Mouse (Mus musculus): Measurements from ENCODE around the gene Slc35e4.
A peak's percentile ranks its signal among the peaks of the same experiment; 100 is the strongest.
"Not testable (repeated sequence)": the region's sequence is repeated elsewhere in the genome, so short reads cannot be mapped to it uniquely, and the experiment has no call there.

The Slc35e4 gene

DNA sequence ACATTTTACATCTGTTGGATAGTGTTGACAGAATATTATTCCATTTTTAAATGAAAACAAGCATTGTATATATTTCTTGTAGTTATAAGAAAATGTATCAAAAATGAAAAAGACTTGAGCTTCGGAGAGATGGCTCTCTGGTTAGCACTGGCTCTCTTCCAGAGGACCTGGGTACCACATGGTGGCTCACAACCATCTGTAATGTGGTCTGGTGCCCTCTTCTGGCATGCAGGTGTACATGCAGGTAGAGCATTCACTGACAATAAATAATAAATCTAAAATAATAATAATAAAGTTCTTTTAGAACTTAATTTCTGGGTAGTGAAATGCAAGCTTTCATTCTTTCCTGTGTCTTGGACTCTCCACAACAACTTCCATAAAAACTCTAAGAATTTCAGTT is 4.3 kb upstream of the Slc35e4 start:
- DNase-seq (ENCODE audit: inconsistent ontology term), result no peak

DNA sequence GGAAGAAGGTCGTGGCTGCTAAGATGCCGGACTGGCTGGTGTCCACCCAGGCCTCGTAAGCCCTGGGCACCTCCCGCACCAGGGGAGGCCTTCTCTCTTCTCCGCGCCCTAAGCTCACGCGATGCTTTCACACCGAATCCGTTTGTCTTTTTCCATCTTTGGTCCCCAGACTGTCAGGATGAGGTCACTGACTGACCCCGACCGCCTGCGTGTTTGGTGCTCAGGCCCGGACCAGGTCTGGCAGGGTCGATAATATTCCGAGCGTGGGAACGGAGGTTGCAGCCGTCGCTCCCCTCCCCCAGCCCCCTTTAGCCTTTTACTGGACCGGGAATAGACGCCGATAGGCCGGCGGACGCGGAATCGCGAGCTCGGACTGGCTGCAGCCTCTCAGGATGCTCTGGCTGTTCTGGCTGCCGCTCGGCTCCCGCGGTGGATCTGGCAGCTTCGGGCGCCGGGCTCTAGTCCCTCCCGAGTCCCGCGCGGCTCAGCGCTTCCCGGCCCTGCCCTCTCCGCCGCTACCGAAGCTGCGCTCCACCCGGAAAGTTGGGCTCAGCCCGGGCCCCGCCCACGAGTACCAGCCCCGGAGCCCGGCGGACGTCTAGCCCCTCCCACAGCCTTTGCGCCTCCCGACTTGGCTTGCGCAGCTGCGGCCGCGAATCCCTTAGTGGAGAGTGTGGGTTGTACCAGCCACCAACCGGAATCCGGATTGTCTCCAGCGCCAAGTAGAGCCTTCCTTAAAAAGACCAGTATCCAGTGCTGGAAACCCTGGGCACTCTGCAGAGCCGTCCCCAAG is 952 bp downstream of the Slc35e4 start:
- peak; percentile 97 for DNase-seq (ENCODE audit: inconsistent ontology term)

DNA sequence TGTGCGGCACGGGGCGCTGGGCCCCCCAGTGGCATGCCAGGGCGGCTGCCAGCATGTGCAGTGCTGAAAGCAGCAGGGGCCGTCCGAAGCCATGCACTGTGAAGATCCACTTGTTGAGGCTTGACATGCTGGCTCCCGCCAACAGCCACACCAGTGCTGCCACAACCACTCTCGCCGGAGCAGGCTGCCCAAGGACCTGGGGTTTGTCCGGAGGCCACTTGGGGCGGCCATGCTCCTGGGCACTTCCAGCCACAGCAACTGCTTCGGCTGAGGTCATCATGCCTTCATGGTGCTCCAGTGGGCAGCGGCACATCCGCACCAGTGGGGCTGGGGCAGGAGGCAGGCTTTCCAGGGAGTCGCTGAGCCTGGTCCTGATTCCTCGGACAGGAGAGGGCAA is 1.6 kb downstream of the Slc35e4 start:
- DNase-seq (ENCODE audit: inconsistent ontology term), result no peak

DNA sequence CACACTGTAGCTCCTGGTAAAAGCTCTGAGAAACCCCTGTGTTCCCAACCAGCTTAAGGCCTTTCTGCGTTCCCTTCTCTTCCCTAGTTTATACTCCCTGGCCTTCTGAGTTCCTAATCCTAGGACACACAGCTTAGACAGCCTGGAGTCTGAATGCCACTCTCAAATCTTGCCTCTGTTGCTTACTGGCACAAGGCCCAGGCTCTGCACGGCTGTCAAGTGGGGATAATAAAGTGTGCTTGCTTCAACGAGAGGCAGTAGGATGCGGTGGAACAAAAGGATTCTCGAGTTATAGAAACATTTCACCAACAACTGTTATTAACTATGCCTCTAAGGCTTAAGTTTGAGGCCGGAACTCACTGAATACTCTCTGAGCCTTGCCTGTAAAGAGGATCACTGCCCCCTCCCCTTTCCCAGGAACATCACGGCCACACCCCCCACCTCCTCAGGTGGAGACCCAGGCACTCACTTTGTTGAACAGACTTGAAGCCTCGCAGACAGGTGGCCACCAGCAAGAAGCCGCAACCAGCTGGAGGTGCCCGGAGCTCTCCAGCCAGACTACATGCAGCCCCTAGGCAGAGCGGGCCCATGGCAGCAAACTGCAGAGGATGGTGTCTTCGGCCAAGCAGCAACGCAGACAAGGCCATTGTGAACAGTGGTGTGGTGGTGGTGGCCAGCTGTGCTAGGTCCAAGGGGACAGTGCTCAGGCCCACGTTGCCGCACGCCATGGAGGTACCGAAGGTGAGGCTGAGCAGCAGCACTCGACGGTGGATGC is 2.2 kb downstream of the Slc35e4 start:
- DNase-seq (ENCODE audit: inconsistent ontology term), result peak; percentile 44

DNA sequence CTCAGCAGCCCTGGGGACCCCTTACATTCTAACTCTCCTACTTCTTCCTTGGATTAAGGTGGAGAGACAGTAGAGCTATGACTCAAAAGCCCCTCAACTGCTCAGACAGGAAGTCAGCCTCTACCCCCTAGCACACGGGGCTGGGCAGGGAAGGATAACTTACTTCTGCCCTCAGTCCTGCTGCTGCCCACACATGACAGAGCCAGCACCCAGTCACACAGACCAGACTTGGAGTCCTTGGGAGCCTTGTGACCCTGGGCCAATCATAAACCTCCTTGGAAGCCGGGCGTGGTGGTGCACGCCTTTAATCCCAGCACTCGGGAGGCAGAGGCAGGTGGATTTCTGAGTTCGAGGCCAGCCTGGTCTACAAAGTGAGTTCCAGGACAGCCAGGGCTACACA is 3.0 kb downstream of the Slc35e4 start:
- not testable (repeated sequence) for DNase-seq (ENCODE audit: inconsistent ontology term)

DNA sequence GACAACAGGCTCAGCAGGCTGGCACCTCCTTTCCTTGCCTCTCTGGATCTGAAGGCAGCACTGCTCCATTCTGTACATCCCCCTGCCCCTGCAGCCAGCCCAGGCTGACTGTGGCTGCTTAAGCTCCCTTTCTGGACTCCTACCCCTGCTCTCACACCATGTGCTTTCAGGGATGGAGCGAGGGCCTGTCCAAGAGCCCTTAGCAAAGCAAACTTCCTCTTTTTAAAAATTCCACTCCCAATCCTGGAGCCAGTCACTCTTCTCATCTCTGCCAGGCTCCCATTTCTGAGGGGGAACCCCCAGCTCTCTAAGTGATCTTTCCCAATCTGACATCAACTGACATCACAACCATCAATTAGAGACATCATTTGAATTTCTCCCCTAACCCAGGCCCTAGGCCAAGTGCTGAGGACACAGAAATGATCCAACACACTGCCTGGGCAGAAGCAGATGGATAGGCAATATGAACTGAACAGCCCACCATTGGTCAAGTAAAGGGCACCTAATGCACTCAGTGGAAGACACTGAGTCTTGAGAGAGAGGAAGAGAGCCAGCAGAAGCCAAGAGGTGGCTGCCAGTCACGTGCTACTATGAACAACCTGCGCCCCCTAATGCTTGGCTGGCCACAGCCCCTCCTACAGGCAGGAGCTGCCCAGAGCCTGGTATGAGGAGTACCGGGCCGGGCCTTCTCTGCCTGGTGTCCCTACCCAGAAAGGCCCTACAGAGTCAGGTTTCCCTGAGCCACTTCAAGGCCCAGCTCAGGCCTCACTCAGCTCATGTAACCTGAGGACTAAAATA is 3.8 kb downstream of the Slc35e4 start:
- DNase-seq (ENCODE audit: inconsistent ontology term), result no peak

DNA sequence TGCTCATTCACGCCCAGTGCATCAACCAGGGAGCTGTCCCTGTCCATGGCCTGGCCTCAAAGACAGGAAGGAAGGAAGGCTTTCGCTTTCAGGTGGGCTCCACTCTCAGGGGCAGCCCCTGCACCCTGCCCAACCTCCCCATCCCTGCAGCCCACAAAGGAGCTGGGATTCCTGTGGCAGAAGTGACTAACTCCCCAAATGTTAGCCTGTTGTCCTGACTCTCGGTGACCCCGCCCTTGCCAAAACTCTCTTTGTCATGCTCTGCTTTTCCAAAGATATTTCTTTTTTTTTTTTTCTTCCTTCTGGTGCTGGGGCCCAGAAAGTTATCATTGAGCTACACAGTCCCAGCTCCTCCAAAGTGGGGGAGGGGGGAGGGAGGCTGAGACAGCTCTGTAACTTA is 5.2 kb downstream of the Slc35e4 start:
- DNase-seq (ENCODE audit: inconsistent ontology term), result peak; percentile 54

DNA sequence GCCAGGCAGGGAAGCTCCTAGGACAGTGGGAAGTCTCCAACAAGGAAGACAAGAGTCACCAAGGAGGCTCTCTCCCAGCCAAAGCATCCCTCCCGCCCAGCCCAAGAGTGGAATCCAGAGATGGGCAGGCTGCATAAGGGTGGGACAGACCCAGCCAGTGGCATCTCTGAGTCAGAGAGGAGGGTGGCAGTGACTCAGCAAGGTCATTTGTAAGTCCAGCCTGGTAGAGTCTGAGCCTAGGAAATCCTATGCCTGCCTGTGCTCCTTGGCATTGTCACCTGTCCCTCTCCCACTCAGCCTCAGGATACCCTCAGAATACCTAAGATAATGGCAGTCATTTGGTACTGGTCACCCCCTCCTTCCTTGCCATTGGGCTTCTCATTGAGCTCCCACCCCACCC is 9.0 kb downstream of the Slc35e4 start:
- DNase-seq (ENCODE audit: inconsistent ontology term), result peak; percentile 70

DNA sequence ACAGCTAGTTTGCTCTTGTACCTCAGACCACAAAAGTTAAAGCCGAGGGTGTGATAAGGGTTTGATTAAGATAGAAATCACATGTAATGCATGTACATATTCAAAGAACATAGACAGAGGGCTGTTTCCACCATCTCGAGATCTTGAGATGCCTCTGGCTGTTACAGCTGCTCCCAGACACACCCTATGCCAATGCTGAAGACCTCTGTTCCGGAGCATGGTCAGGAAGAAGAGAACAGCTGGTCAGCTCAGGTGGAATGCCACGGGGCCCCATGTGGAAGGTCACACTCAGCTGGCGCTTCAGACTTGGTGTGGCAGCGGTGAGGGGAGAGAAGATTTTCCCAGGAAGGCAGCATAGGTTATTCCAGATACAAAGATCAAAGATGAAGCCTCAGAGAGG is 9.8 kb downstream of the Slc35e4 start:
- DNase-seq (ENCODE audit: inconsistent ontology term), result no peak

DNA sequence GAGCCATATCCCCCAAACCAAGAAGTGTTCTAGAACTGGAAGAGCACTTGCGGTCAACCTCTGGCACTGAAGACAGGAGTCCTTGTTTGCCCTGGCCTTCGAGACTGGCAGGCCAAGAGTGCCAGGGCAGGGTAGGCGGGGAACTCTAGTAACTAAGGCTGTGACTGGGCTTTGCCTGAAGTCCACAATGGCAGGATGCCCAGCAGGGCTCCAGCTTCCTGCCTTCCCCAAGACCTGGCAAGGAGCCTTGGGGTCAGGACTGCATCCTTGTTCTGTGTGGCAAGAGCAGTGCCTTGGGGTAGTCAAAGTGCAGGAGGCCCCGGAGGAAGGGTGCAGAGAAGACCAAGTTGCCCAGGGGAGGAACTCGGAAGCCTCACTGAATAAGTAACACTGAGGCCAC is 11.4 kb downstream of the Slc35e4 start:
- peak; percentile 70 for DNase-seq (ENCODE audit: inconsistent ontology term)

DNA sequence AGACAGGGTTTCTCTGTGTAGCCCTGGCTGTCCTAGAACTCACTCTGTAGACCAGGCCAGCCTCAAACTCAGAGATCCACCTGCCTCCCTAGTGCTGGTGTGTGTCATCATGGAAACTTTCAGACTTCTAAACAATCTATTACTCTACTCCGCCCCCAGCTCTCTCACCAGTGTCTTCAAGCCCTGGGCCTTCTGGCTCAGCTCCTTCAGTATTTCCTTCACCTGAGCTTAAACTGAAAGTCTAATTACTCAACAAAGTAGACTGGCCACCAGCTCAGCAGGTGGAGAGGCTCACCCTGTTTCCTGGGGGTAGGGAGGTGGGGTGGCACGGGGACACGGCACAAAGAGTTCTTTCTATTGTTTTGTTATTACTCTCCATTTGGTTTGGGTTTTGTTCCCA is 11.9 kb downstream of the Slc35e4 start:
- no peak for DNase-seq (ENCODE audit: inconsistent ontology term)

DNA sequence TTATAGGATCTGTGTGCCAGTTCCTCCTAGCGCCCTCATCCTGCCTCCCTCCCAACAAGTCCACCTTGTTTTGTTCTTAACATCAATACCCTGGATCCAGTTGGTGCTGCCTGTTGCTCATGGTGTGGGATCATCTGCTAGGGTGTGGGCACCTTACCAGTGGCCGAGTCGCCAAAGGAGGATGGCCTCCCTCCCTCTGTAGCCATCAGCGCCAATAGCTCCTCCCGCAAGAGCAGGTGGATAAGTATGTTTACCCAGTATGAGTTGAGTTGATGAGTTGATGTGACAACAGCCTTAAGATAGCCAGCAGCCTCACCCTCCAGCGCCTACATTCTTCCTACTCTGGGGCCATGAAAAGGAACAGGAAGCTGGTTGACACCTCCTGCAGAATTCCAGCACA is 14.2 kb downstream of the Slc35e4 start:
- DNase-seq (ENCODE audit: inconsistent ontology term), result no peak

DNA sequence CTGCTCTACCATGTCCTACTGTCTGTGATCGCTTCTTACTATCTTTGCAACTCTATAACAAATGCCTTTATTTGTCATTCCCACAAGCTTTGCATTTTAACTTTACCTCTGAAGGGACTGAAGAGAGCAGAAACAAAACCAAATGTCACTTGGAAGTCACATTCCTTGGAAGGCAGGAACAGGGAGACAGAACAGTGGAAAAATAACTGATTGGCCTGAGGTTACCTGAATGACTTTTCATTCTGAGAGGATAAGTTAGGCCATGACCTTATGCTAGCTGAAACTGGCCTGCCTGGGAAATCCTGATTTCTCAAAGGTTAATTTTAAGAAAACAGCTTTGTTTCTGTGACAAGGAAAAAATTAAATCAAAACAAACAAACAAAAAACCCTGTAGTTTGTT is 18.5 kb downstream of the Slc35e4 start:
- no peak for DNase-seq (ENCODE audit: inconsistent ontology term)

DNA sequence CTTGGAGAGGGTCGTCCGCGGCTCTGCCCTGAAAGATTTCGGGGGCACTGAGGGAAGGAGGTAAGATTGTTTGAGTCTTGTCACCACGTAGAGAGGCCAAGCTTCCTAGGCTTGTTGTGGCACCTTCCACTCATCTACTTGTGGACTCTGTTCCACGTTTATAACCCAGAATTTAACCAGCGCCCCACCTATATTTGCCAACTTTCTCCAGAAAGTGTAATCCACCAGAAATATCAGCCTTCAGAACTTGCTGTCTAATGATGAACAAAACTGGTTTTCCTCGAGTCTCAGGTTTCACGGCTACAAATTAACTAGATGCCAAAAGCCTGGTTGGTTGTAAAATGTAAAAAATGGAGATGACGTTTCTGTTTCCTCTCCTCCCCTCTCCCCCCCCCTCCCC is 19.0 kb downstream of the Slc35e4 start:
- DNase-seq (ENCODE audit: inconsistent ontology term), result peak; percentile 22

DNA sequence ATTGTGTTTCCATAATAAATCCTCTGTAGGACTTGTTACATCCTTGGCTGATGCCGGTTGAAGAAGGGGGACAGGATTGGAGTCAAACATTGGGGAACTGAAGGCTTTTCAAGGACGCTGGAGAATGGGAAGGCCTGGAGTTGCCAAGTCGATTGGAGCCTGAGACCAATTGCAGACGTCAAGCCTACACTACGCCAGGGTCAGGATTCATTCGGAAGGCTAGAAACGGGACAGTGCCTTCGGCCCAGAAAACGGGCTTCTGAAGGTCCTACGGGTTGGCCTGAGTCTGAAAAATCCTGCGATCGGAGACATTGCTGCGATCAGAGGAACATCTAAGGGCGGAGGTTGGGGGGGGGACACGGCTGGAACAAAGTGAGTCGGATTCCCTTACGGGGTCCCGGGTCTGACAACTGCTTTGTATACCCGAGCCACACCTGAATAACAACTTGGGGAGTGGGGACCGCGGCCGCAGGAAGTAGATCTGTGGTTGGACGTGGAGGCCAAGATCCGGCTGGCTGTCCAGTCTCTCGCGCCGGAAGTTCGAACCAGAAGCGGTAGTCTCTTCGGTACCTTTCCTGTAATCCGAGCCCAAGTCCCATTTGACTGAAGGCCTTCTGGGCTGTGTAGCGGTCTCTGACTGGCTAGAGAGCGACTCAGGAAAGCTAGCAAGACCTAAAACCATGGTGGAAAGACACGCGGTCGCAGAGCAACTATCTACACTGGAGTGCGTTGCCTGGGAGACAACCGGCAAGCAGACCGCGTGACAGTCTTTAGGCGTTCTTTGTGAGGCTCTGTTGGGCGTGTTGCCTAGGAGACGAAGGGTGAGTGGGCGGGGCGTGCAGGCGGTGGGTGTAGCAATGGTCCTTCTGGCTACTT is 19.8 kb downstream of the Slc35e4 start, which contains the start of the genes 4921536K21Rik and Dusp18:
4921536K21Rik (minus strand) TSS at position 693 of the 876 bp plus-strand sequence.
Dusp18 (plus strand) TSS at position 835 of the 876 bp plus-strand sequence.
- DNase-seq (ENCODE audit: inconsistent ontology term), result peak; percentile 96

DNA sequence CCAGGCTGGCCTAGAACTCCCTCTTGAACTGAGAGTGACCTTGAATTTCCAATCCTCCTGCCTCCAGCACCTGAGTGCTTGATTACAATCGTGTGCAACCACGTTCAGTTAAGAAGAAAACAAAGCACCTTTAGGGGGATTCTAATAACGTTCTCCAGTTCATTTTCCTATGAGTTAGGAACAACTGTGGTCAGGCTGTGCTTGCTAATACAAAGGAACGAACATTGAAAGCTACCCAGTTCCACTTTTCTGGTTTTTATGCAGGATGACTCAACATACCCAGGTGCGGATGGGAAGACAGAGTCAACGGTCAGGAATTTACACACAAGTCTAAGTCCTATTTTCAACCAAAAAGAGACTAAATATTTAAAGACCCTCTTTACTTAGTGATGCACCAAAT is 20.5 kb downstream of the Slc35e4 start:
- DNase-seq (ENCODE audit: inconsistent ontology term), result no peak

DNA sequence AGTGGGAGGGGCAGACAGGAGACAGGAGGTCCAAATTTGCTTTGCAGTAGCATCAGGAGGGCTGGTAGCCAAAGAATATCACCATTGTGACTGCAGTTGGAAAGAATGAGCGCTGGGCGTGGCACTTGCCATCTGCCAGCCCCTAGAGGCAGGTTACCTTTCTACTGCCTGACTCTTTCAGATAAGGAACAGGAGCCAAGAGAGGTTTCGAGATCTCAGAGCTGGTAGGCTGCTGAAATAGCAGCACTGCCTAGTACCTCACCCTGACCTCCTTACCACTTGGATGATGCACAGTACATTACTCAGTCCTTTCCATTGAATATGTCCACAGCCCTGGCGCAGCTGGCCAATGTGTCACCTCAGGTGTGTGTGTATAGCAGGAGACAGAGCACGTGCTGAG is 27.1 kb downstream of the Slc35e4 start:
- no peak for DNase-seq (ENCODE audit: inconsistent ontology term)

DNA sequence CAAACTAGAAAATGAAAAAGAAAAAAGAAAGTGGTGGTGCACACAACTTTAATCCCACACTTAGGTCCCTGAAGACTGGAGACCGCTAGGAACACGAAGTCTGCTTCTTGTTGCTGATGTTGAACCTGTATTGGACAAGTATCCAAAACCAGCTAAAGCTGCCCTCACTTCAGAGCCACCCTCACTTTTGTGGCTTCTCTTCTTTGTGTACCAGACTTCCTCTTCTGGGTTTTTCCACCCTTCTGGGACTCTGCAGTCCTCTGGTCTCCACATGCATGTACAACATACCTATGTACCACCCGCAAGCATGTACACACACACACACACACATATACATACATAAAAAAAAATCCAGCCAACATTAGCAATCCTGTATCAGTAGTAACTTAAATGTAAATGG is 30.8 kb downstream of the Slc35e4 start:
- no peak for DNase-seq (ENCODE audit: inconsistent ontology term)

DNA sequence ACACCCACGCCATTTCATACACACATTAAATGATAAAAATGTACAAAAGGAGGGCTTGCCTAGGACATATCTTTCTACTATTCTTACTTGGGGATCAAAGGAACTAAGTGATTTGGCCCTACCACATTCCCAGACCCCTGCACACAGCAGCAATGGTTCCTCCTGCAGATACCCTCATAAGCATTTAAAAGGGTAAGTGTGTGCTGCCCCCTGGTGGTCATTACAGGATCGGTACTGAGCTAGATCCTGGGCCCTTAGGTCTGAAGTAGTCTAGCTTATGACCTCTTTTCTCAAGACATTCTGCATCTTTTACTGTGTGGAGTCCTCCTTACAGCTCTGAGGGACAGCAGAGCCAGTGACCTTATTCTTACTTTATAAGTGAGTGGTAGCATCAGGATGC is 34.6 kb downstream of the Slc35e4 start:
- DNase-seq (ENCODE audit: inconsistent ontology term), result peak; percentile 38

DNA sequence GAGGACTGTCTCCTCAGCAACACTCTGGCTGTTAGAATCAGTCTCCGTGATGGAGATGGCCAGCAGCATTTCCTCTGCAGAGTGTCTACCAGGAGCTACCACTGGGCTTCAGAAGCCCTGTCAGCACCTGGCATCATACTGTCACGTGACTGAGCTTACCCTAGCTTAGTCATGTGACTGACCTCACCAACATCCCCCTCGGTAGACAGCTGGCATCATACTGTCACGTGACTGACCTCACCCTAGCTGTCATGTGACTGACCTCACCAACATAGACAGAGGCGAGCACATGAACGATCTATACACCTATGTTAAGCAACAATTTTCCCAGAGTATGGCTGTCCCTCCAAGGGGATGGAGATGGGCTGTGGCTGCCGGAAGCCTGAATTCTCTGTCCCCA is 35.8 kb downstream of the Slc35e4 start:
- DNase-seq (ENCODE audit: inconsistent ontology term), result no peak

DNA sequence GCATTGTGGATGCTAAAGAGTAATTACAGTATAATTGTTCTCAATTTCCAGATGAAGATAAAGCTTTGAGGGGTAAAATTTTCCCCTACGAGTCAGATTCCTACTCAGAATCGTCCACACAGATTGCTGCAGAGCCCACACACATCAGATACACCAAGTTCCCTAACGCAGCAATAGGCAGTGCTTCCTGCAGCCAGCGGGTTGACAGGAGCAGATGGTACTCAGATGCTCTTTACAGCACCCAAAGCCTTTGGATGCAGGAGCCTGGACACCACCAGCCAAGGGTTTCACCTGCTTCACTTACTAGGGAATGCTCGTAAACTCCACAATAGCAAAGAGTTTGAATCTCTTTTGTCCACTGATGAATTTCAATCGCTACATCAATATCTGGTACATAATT is 38.0 kb downstream of the Slc35e4 start:
- no peak for DNase-seq (ENCODE audit: inconsistent ontology term)
